Mouse (Mus musculus): ENCODE data around the gene Vars2. TPM values are rescaled to one million over a fixed set of nuclear protein-coding genes. Genes with fewer than 3 reads are reported as not detected.
A peak's percentile ranks its signal among the peaks of the same experiment; 100 is the strongest.

Gene Vars2
- polyA plus RNA-seq, 1 experiment from 2014 or later, result 6.3 TPM

- WGBS, result 2% methylated on average over 16 of the region's 16 CpGs
- TF ChIP-seq CTCF (IDR thresholded peaks at IDR 0.05; ENCODE audit: low read depth), result no peak
- Histone ChIP-seq H3K4me3 (ENCODE audit: low read depth, low read length) (peak overlapping the region; percentile 59), H3K9ac (ENCODE audit: low read depth, low read length) (peak overlapping the region; percentile 56), H3K27me3 (replicated peaks; ENCODE audit: control insufficient read depth, insufficient read depth, low read length) (no peaks in the 10 kb centered on the region), H3K9me3 (ENCODE audit: control insufficient read depth) (no peaks in the 10 kb centered on the region), H3K27ac (ENCODE audit: low read depth, low read length) (peak overlapping the region; percentile 90), H3K36me3 (ENCODE audit: control insufficient read depth, insufficient read depth) (no peaks in the 10 kb centered on the region), H3K4me1 (replicated peaks; ENCODE audit: control insufficient read depth, insufficient read depth, low read length) (peaks cover 26% of the 10 kb centered on the region), H3K4me2 (replicated peaks; ENCODE audit: low read depth) (peak overlapping the region; percentile 91)
- no peak for ATAC-seq
These were observed 34.0 kb upstream of the Vars2 start for GRCm38 (mm10) chr17:35701203-35701977.

GRCm38 (mm10) chr17:35700371-35700961, 33.1 kb upstream of the Vars2 start:
- Histone ChIP-seq H3K4me1 (replicated peaks; ENCODE audit: control insufficient read depth, insufficient read depth, low read length) (peaks cover 23% of the 10 kb centered on the region), H3K4me3 (ENCODE audit: low read depth, low read length) (peak overlapping the region; percentile 59), H3K27me3 (replicated peaks; ENCODE audit: control insufficient read depth, insufficient read depth, low read length) (no peaks in the 10 kb centered on the region), H3K36me3 (ENCODE audit: control insufficient read depth, insufficient read depth) (no peaks in the 10 kb centered on the region), H3K4me2 (replicated peaks; ENCODE audit: low read depth) (peak overlapping the region; percentile 91), H3K9ac (ENCODE audit: low read depth, low read length) (peak overlapping the region; percentile 56), H3K9me3 (ENCODE audit: control insufficient read depth) (no peaks in the 10 kb centered on the region), H3K27ac (ENCODE audit: low read depth, low read length) (peak overlapping the region; percentile 90)
- WGBS, result 2% methylated on average over 37 of the region's 66 CpGs
- peak; percentile 60 for ATAC-seq
- peak; percentile 27 for TF ChIP-seq CTCF (IDR thresholded peaks at IDR 0.05; ENCODE audit: low read depth)

- H3K27ac ChIP-seq (ENCODE audit: low read depth, low read length), result peak overlapping the region; percentile 90
- peak; percentile 26 for ATAC-seq
- TF ChIP-seq CTCF (IDR thresholded peaks at IDR 0.05; ENCODE audit: low read depth), result no peak
These were observed 32.5 kb upstream of the Vars2 start for GRCm38 (mm10) chr17:35699919-35700318.

GRCm38 (mm10) chr17:35698501-35698883, 31.1 kb upstream of the Vars2 start:
- WGBS, result 39% methylated on average over 5 of the region's 5 CpGs
- H3K4me1 ChIP-seq (replicated peaks; ENCODE audit: control insufficient read depth, insufficient read depth, low read length), result peaks cover 11% of the 10 kb centered on the region; the same call in 1 of the 2 replicates
- ATAC-seq, result no peak
- no peak overlapping the region for H3K9ac ChIP-seq (ENCODE audit: low read depth, low read length)
- H3K4me2 ChIP-seq (replicated peaks; ENCODE audit: low read depth), result peak overlapping the region; percentile 61
- peaks cover 4% of the 10 kb centered on the region for H3K36me3 ChIP-seq (ENCODE audit: control insufficient read depth, insufficient read depth)
- no peak for TF ChIP-seq CTCF (IDR thresholded peaks at IDR 0.05; ENCODE audit: low read depth)
- H3K4me3 ChIP-seq (ENCODE audit: low read depth, low read length), result no peak overlapping the region
- no peaks in the 10 kb centered on the region for H3K27me3 ChIP-seq (replicated peaks; ENCODE audit: control insufficient read depth, insufficient read depth, low read length)
- H3K9me3 ChIP-seq (ENCODE audit: control insufficient read depth), result no peaks in the 10 kb centered on the region
- peak overlapping the region; percentile 29; the same call in 1 of the 2 replicates for H3K27ac ChIP-seq (ENCODE audit: low read depth, low read length)

More at GRCm38 (mm10) chr17:35699919-35700318, 32.5 kb upstream of the Vars2 start:
- WGBS, result 2% methylated on average over 18 of the region's 19 CpGs
- Histone ChIP-seq H3K9me3 (ENCODE audit: control insufficient read depth) (no peaks in the 10 kb centered on the region), H3K27me3 (replicated peaks; ENCODE audit: control insufficient read depth, insufficient read depth, low read length) (no peaks in the 10 kb centered on the region), H3K4me1 (replicated peaks; ENCODE audit: control insufficient read depth, insufficient read depth, low read length) (peaks cover 23% of the 10 kb centered on the region), H3K4me3 (ENCODE audit: low read depth, low read length) (peak overlapping the region; percentile 59), H3K36me3 (ENCODE audit: control insufficient read depth, insufficient read depth) (no peaks in the 10 kb centered on the region), H3K9ac (ENCODE audit: low read depth, low read length) (peak overlapping the region; percentile 56), H3K4me2 (replicated peaks; ENCODE audit: low read depth) (peak overlapping the region; percentile 91)

- H3K9ac ChIP-seq (ENCODE audit: low read depth, low read length), result no peak overlapping the region; the same call in 1 of the 2 replicates
- WGBS, result 7% methylated on average over 16 of the region's 16 CpGs
- peak overlapping the region; percentile 29; the same call in 1 of the 2 replicates for H3K27ac ChIP-seq (ENCODE audit: low read depth, low read length)
- peak; percentile 46 for ATAC-seq
- no peaks in the 10 kb centered on the region for H3K27me3 ChIP-seq (replicated peaks; ENCODE audit: control insufficient read depth, insufficient read depth, low read length)
- H3K4me1 ChIP-seq (replicated peaks; ENCODE audit: control insufficient read depth, insufficient read depth, low read length), result peaks cover 11% of the 10 kb centered on the region; the same call in 1 of the 2 replicates
- H3K36me3 ChIP-seq (ENCODE audit: control insufficient read depth, insufficient read depth), result peaks cover 10% of the 10 kb centered on the region
- no peak for TF ChIP-seq CTCF (IDR thresholded peaks at IDR 0.05; ENCODE audit: low read depth)
- no peaks in the 10 kb centered on the region for H3K9me3 ChIP-seq (ENCODE audit: control insufficient read depth)
- peak overlapping the region; percentile 14; the same call in 1 of the 2 replicates for H3K4me3 ChIP-seq (ENCODE audit: low read depth, low read length)
- peak overlapping the region; percentile 61 for H3K4me2 ChIP-seq (replicated peaks; ENCODE audit: low read depth)
These were observed 30.5 kb upstream of the Vars2 start for GRCm38 (mm10) chr17:35697759-35698500.

GRCm38 (mm10) chr17:35697429-35697758, 30.0 kb upstream of the Vars2 start:
- no peak for TF ChIP-seq CTCF (IDR thresholded peaks at IDR 0.05; ENCODE audit: low read depth)
- peak overlapping the region; percentile 14; the same call in 1 of the 2 replicates for H3K4me3 ChIP-seq (ENCODE audit: low read depth, low read length)

More at GRCm38 (mm10) chr17:35697429-35697758, 30.0 kb upstream of the Vars2 start:
- peak overlapping the region; percentile 61 for H3K4me2 ChIP-seq (replicated peaks; ENCODE audit: low read depth)
- peaks cover 15% of the 10 kb centered on the region for H3K36me3 ChIP-seq (ENCODE audit: control insufficient read depth, insufficient read depth)
- no peak overlapping the region for H3K9ac ChIP-seq (ENCODE audit: low read depth, low read length)
- no peaks in the 10 kb centered on the region for H3K27me3 ChIP-seq (replicated peaks; ENCODE audit: control insufficient read depth, insufficient read depth, low read length)
- 27% methylated on average over 1 of the region's 1 CpGs for WGBS
- H3K4me1 ChIP-seq (replicated peaks; ENCODE audit: control insufficient read depth, insufficient read depth, low read length), result peaks cover 11% of the 10 kb centered on the region; the same call in 1 of the 2 replicates
- peak overlapping the region; percentile 5; the same call in 1 of the 2 replicates for H3K27ac ChIP-seq (ENCODE audit: low read depth, low read length)
- no peaks in the 10 kb centered on the region for H3K9me3 ChIP-seq (ENCODE audit: control insufficient read depth)
- ATAC-seq, result no peak

Measured in intestine, postnatal 0 days (tissue).